Mouse (Mus musculus): ENCODE data around the gene Lgr6. TPM values are rescaled to one million over a fixed set of nuclear protein-coding genes. Genes with fewer than 3 reads are reported as not detected.
A peak's percentile ranks its signal among the peaks of the same experiment; 100 is the strongest.

The Lgr6 gene
- 3.4 and 5.9 TPM in 2 replicates for polyA plus RNA-seq (2015; fragmentation: Nextera tagmentation; extraction: Ambion mirVana)

GRCm38 (mm10) chr1:135105124-135105523, at the start of gene Lgr6:
Gene Lgr6 (minus strand): TSS chr1:135105276.
- Histone ChIP-seq H3K27ac (no peak within 1 kb of the TSS), H3K9ac (peak within 1 kb of the TSS; percentile 43), H3K27me3 (peaks cover 88% of the 10 kb centered on the region), H3K4me1 (replicated peaks) (peaks cover 26% of the 10 kb centered on the region), H3K9me3 (replicated peaks) (no peaks in the 10 kb centered on the region), H3K36me3 (no peaks in the 10 kb centered on the region), H3K4me2 (peak within 1 kb of the TSS; percentile 78), H3K4me3 (peak within 1 kb of the TSS; percentile 51)
- 0 out of 2 replicates have a peak, but pooled peaks have one; percentile 25 for ATAC-seq (replicated peaks; ENCODE audit: insufficient number of reproducible peaks, insufficient read depth, low FRiP score, low read depth)
- under 1% methylated on average over 40 of the region's 40 CpGs for WGBS

- Histone ChIP-seq H3K4me2 (peak overlapping the region; percentile 58), H3K36me3 (0 out of 2 replicates have a peak, but pooled peaks cover 4% of the 10 kb centered on the region), H3K27ac (peak overlapping the region; percentile 66), H3K4me3 (peak overlapping the region; percentile 25), H3K4me1 (replicated peaks) (peaks cover 36% of the 10 kb centered on the region), H3K27me3 (peaks cover 35% of the 10 kb centered on the region), H3K9ac (no peak overlapping the region), H3K9me3 (replicated peaks) (no peaks in the 10 kb centered on the region)
- ATAC-seq (replicated peaks; ENCODE audit: insufficient number of reproducible peaks, insufficient read depth, low FRiP score, low read depth) = peak; percentile 36; the same call in 1 of the 2 replicates
- WGBS = 5% methylated on average over 14 of the region's 14 CpGs
Measured at GRCm38 (mm10) chr1:135154411-135154959, 49.4 kb upstream of the Lgr6 start.

- 31% methylated on average over 13 of the region's 13 CpGs for WGBS
- Histone ChIP-seq H3K4me3 (peak overlapping the region; percentile 14; the same call in 1 of the 2 replicates), H3K4me1 (replicated peaks) (peaks cover 37% of the 10 kb centered on the region), H3K27me3 (peaks cover 31% of the 10 kb centered on the region), H3K36me3 (0 out of 2 replicates have a peak, but pooled peaks cover 4% of the 10 kb centered on the region), H3K9me3 (replicated peaks) (no peaks in the 10 kb centered on the region), H3K4me2 (peak overlapping the region; percentile 58), H3K9ac (no peak overlapping the region), H3K27ac (no peak overlapping the region)
- ATAC-seq (replicated peaks; ENCODE audit: insufficient number of reproducible peaks, insufficient read depth, low FRiP score, low read depth) = no peak
Measured at GRCm38 (mm10) chr1:135154011-135154410, 48.9 kb upstream of the Lgr6 start.

GRCm38 (mm10) chr1:135148996-135149395, 43.9 kb upstream of the Lgr6 start:
- H3K4me3 ChIP-seq = no peak overlapping the region
- H3K27me3 ChIP-seq = peaks cover 29% of the 10 kb centered on the region
- peaks cover 24% of the 10 kb centered on the region for H3K4me1 ChIP-seq (replicated peaks)
- no peak overlapping the region for H3K4me2 ChIP-seq
- WGBS = 76% methylated on average over 5 of the region's 5 CpGs
- no peaks in the 10 kb centered on the region for H3K9me3 ChIP-seq (replicated peaks)
- no peaks in the 10 kb centered on the region for H3K36me3 ChIP-seq
- ATAC-seq (replicated peaks; ENCODE audit: insufficient number of reproducible peaks, insufficient read depth, low FRiP score, low read depth) = no peak
- H3K27ac ChIP-seq = no peak overlapping the region
- no peak overlapping the region for H3K9ac ChIP-seq

- WGBS = 71% methylated on average over 4 of the region's 4 CpGs
- H3K9me3 ChIP-seq (replicated peaks) = no peaks in the 10 kb centered on the region
- H3K9ac ChIP-seq = no peak overlapping the region
- no peaks in the 10 kb centered on the region for H3K36me3 ChIP-seq
- H3K4me1 ChIP-seq (replicated peaks) = peaks cover 22% of the 10 kb centered on the region
- no peak for ATAC-seq (replicated peaks; ENCODE audit: insufficient number of reproducible peaks, insufficient read depth, low FRiP score, low read depth)
- peak overlapping the region; percentile 88 for H3K4me2 ChIP-seq
- peak overlapping the region; percentile 78; the same call in 1 of the 2 replicates for H3K27ac ChIP-seq
- peaks cover 34% of the 10 kb centered on the region for H3K27me3 ChIP-seq
- peak overlapping the region; percentile 66 for H3K4me3 ChIP-seq
Measured at GRCm38 (mm10) chr1:135148476-135148875, 43.4 kb upstream of the Lgr6 start.

GRCm38 (mm10) chr1:135147702-135148058, 42.6 kb upstream of the Lgr6 start:
- H3K4me1 ChIP-seq (replicated peaks) = peaks cover 22% of the 10 kb centered on the region
- H3K4me3 ChIP-seq = peak overlapping the region; percentile 66
- H3K27me3 ChIP-seq = peaks cover 38% of the 10 kb centered on the region
- ATAC-seq (replicated peaks; ENCODE audit: insufficient number of reproducible peaks, insufficient read depth, low FRiP score, low read depth) = peak; percentile 9; the same call in 1 of the 2 replicates
- H3K9ac ChIP-seq = peak overlapping the region; percentile 84
- peak overlapping the region; percentile 88 for H3K4me2 ChIP-seq
- no peaks in the 10 kb centered on the region for H3K36me3 ChIP-seq
- H3K27ac ChIP-seq = peak overlapping the region; percentile 78
- 8% methylated on average over 7 of the region's 7 CpGs for WGBS
- no peaks in the 10 kb centered on the region for H3K9me3 ChIP-seq (replicated peaks)

- Histone ChIP-seq H3K27ac (peak overlapping the region; percentile 78), H3K27me3 (peaks cover 34% of the 10 kb centered on the region), H3K4me3 (peak overlapping the region; percentile 66), H3K9ac (peak overlapping the region; percentile 84), H3K4me2 (peak overlapping the region; percentile 88), H3K9me3 (replicated peaks) (no peaks in the 10 kb centered on the region), H3K36me3 (no peaks in the 10 kb centered on the region), H3K4me1 (replicated peaks) (peaks cover 22% of the 10 kb centered on the region)
- ATAC-seq (replicated peaks; ENCODE audit: insufficient number of reproducible peaks, insufficient read depth, low FRiP score, low read depth) = peak; percentile 74
- WGBS = under 1% methylated on average over 69 of the region's 69 CpGs
Measured at GRCm38 (mm10) chr1:135146946-135147701, 42.0 kb upstream of the Lgr6 start.

GRCm38 (mm10) chr1:135146077-135146945, 41.2 kb upstream of the Lgr6 start, which contains the start of gene Arl8a:
Gene Arl8a (plus strand): TSS chr1:135146824.
- peak within 1 kb of the TSS; percentile 84 for H3K9ac ChIP-seq
- H3K4me3 ChIP-seq = peak within 1 kb of the TSS; percentile 66
- H3K9me3 ChIP-seq (replicated peaks) = no peaks in the 10 kb centered on the region
- H3K4me2 ChIP-seq = peak within 1 kb of the TSS; percentile 88
- H3K27ac ChIP-seq = peak within 1 kb of the TSS; percentile 78
- H3K27me3 ChIP-seq = peaks cover 36% of the 10 kb centered on the region
- H3K4me1 ChIP-seq (replicated peaks) = peaks cover 22% of the 10 kb centered on the region
- WGBS = under 1% methylated on average over 56 of the region's 78 CpGs
- peak; percentile 82 for ATAC-seq (replicated peaks; ENCODE audit: insufficient number of reproducible peaks, insufficient read depth, low FRiP score, low read depth)
- no peaks in the 10 kb centered on the region for H3K36me3 ChIP-seq

- Histone ChIP-seq H3K27me3 (peaks cover 32% of the 10 kb centered on the region), H3K4me1 (replicated peaks) (peaks cover 20% of the 10 kb centered on the region)
Measured at GRCm38 (mm10) chr1:135143940-135144339, 38.9 kb upstream of the Lgr6 start.

GRCm38 (mm10) chr1:135142452-135142851, 37.4 kb upstream of the Lgr6 start:
- no peak overlapping the region for H3K27ac ChIP-seq
- peaks cover 6% of the 10 kb centered on the region for H3K4me1 ChIP-seq (replicated peaks)
- no peak for ATAC-seq (replicated peaks; ENCODE audit: insufficient number of reproducible peaks, insufficient read depth, low FRiP score, low read depth)
- no peaks in the 10 kb centered on the region for H3K9me3 ChIP-seq (replicated peaks)
- H3K36me3 ChIP-seq = no peaks in the 10 kb centered on the region
- 67% methylated on average over 2 of the region's 2 CpGs for WGBS
- no peak overlapping the region for H3K4me2 ChIP-seq
- no peak overlapping the region for H3K9ac ChIP-seq
- H3K27me3 ChIP-seq = peaks cover 36% of the 10 kb centered on the region
- H3K4me3 ChIP-seq = no peak overlapping the region

More at GRCm38 (mm10) chr1:135143940-135144339, 38.9 kb upstream of the Lgr6 start:
- no peak overlapping the region for H3K4me3 ChIP-seq
- H3K9me3 ChIP-seq (replicated peaks) = no peaks in the 10 kb centered on the region
- no peak for ATAC-seq (replicated peaks; ENCODE audit: insufficient number of reproducible peaks, insufficient read depth, low FRiP score, low read depth)
- H3K4me2 ChIP-seq = no peak overlapping the region
- WGBS = 82% methylated on average over 2 of the region's 2 CpGs
- no peak overlapping the region for H3K27ac ChIP-seq
- H3K36me3 ChIP-seq = no peaks in the 10 kb centered on the region
- H3K9ac ChIP-seq = no peak overlapping the region

GRCm38 (mm10) chr1:135139906-135140305, 34.8 kb upstream of the Lgr6 start:
- 76% methylated on average over 2 of the region's 2 CpGs for WGBS
- no peak overlapping the region for H3K27ac ChIP-seq
- H3K36me3 ChIP-seq = no peaks in the 10 kb centered on the region
- H3K4me3 ChIP-seq = no peak overlapping the region
- no peak for ATAC-seq (replicated peaks; ENCODE audit: insufficient number of reproducible peaks, insufficient read depth, low FRiP score, low read depth)
- H3K4me2 ChIP-seq = no peak overlapping the region
- no peaks in the 10 kb centered on the region for H3K4me1 ChIP-seq (replicated peaks)
- no peak overlapping the region for H3K9ac ChIP-seq
- H3K27me3 ChIP-seq = peaks cover 29% of the 10 kb centered on the region
- no peaks in the 10 kb centered on the region for H3K9me3 ChIP-seq (replicated peaks)

All from heart, embryonic 15.5 days (tissue).